Mouse (Mus musculus): ENCODE results near the gene Gm20388. TPM values are rescaled to one million over a fixed set of nuclear protein-coding genes. Genes with fewer than 3 reads are reported as not detected.

Gene Gm20388
- total and polyA plus RNA-seq, 3 experiments: 0.02 to 0.05 TPM; not detected in 1

DNA sequence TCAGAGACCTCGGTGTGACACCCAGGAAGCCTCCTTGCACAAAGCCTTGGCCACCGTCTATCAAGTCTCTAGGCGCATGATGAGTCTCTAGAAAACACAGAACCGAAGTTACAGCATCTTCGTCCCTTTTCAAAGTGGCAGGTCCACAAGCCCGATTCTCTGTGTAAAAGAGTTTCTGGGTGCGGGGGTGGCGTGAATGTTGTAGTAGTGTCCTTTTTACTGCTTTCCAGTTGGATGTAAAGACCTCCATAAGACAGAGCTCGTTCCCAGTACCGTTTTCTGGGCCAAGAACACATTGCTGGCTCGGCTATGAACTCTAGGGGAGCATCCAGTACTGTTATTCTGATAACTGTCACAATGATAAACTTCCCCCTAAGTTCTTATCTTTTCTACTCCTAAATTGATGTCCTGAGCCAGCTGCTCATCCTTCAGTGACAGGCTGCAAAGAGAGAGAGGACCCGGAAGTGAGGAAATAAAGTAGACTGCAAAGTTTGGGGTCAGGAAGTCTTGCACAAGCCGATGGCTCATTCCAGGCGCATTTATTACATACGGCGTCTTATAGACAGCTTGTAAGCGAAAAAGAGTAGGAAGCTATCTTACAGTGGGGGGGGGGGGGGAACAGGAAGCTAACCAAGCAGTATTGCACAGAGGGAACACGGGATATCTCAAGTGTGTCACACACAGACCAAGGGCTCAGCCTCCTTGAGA lies 1614.6 kb downstream of the Gm20388 start:
- no peaks in the 10 kb centered on the region for H3K36me3 ChIP-seq (replicated peaks)
- ATAC-seq (ENCODE audit: extremely low read depth, insufficient number of reproducible peaks, low FRiP score, poor library complexity, severe bottlenecking) (no peak), DNase-seq (ENCODE audit: low spot score) (no peak)
- no peaks in the 10 kb centered on the region for H3K27me3 ChIP-seq (ENCODE audit: insufficient read depth, low read length)
- TF ChIP-seq CTCF (IDR thresholded peaks at IDR 0.05; ENCODE audit: low read depth, low read length) (no peak), POLR2AphosphoS5 (IDR thresholded peaks at IDR 0.05; ENCODE audit: insufficient replicate concordance, low read depth, low read length) (no peak), GATA2 (IDR thresholded peaks at IDR 0.05; ENCODE audit: borderline replicate concordance, low read depth, low read length) (no peak), GATA1 (IDR thresholded peaks at IDR 0.05; ENCODE audit: borderline replicate concordance, low read length) (no peak), TAL1 (conservative IDR thresholded peaks at IDR 0.05; ENCODE audit: low read depth, low read length) (no peak)
- peaks cover 59% of the 10 kb centered on the region for H3K9me3 ChIP-seq (replicated peaks)
- H3K4me3 ChIP-seq (ENCODE audit: low read depth, low read length): no peak overlapping the region
- no peaks in the 10 kb centered on the region for H3K4me1 ChIP-seq (ENCODE audit: insufficient read depth, low read depth, low read length)

DNA sequence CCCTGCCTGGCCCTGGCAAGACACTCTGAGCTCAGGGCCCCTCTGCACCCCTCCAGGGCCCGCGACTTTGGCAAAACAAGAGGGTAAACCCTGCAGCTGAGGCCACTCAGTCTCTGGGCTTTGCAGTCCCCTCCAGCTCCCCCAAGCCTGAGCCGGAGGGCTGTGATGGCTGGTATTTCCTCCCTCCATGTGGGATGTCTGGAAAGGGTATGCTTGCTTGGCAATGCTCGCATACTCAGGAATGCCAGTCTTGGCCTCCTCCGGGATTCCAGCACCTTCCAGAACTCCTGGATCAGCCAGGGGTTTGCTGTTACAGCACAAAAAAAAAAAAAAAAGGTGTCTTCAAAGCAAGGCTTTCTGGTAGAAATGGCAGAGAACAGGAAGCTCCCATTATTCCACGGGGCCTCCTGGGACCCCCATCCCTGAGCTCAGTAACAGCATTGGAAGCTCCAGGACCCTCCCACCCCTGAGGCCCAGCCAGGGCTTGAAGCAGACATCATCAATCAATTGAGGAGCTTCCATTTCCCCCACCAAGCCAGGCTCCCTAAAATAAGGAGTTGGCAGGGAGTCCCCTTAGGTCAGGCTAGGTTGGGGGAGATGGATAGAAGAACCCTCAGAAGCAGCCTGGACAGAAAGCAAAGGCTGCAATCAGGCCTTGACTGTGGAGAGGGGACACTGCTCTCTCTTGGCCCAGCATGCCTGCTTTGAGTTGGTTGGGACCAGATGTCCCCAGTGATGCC lies 1616.3 kb downstream of the Gm20388 start:
- no peaks in the 10 kb centered on the region for H3K4me1 ChIP-seq (ENCODE audit: insufficient read depth, low read depth, low read length)
- H3K9me3 ChIP-seq (replicated peaks): peaks cover 62% of the 10 kb centered on the region
- H3K4me3 ChIP-seq (ENCODE audit: low read depth, low read length): no peak overlapping the region
- no peaks in the 10 kb centered on the region for H3K27me3 ChIP-seq (ENCODE audit: insufficient read depth, low read length)
- H3K36me3 ChIP-seq (replicated peaks): no peaks in the 10 kb centered on the region
- no peak for TF ChIP-seq CTCF (IDR thresholded peaks at IDR 0.05; ENCODE audit: low read depth, low read length)
- no peak for TF ChIP-seq TAL1 (conservative IDR thresholded peaks at IDR 0.05; ENCODE audit: low read depth, low read length)
- no peak for TF ChIP-seq GATA1 (IDR thresholded peaks at IDR 0.05; ENCODE audit: borderline replicate concordance, low read length)
- no peak for TF ChIP-seq GATA2 (IDR thresholded peaks at IDR 0.05; ENCODE audit: borderline replicate concordance, low read depth, low read length)
- no peak for TF ChIP-seq POLR2AphosphoS5 (IDR thresholded peaks at IDR 0.05; ENCODE audit: insufficient replicate concordance, low read depth, low read length)
- DNase-seq (ENCODE audit: low spot score) (no peak), ATAC-seq (ENCODE audit: extremely low read depth, insufficient number of reproducible peaks, low FRiP score, poor library complexity, severe bottlenecking) (no peak)

DNA sequence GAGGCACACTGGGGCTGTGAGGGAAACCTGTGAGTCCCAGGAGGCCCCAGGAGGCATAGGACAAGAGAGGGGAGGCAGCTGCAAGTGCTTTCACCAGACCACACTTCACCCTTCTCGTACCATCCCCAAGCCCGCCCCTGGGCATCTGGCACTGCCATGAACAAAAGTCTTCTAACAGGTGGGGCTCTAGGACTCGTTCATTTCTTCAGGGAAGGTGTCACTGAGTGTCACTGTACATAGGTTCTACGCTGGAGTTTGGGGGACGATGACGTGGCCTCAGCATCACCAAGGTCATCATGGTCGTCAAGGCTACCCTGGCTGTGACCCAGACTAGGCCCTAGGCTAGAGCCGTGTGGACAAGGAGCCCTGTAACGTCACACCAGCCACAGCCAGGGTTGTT lies 1617.1 kb downstream of the Gm20388 start:
- Histone ChIP-seq H3K4me1 (ENCODE audit: insufficient read depth, low read depth, low read length) (no peaks in the 10 kb centered on the region), H3K36me3 (replicated peaks) (no peaks in the 10 kb centered on the region), H3K27me3 (ENCODE audit: insufficient read depth, low read length) (no peaks in the 10 kb centered on the region), H3K4me3 (ENCODE audit: low read depth, low read length) (no peak overlapping the region), H3K9me3 (replicated peaks) (peaks cover 61% of the 10 kb centered on the region)
- no peak for DNase-seq (ENCODE audit: low spot score)
- ATAC-seq (ENCODE audit: extremely low read depth, insufficient number of reproducible peaks, low FRiP score, poor library complexity, severe bottlenecking): no peak
- TF ChIP-seq TAL1 (conservative IDR thresholded peaks at IDR 0.05; ENCODE audit: low read depth, low read length): no peak
- TF ChIP-seq GATA1 (IDR thresholded peaks at IDR 0.05; ENCODE audit: borderline replicate concordance, low read length): no peak
- TF ChIP-seq CTCF (IDR thresholded peaks at IDR 0.05; ENCODE audit: low read depth, low read length): no peak
- TF ChIP-seq GATA2 (IDR thresholded peaks at IDR 0.05; ENCODE audit: borderline replicate concordance, low read depth, low read length): no peak
- TF ChIP-seq POLR2AphosphoS5 (IDR thresholded peaks at IDR 0.05; ENCODE audit: insufficient replicate concordance, low read depth, low read length): no peak

DNA sequence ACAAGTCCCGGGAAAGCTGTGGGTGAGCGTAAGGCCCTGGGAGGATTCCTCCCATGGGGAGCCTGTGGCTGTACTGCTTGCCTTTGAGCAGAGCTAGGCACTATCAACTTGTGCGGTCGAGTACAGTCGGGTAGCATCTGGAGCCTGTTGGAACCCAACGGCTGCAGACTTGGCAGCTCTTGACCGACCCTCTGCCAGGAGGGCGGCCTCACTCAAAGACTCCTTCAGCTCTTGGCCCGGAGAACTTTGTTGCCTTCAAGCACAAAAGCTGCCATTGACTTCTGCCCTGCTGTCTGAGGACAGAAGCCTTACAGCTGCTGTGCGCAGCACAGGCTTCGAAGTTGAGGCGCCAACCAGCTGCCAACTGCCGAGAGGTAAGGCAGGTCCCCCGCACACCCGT lies 1618.1 kb downstream of the Gm20388 start:
- no peak for TF ChIP-seq TAL1 (conservative IDR thresholded peaks at IDR 0.05; ENCODE audit: low read depth, low read length)
- TF ChIP-seq POLR2AphosphoS5 (IDR thresholded peaks at IDR 0.05; ENCODE audit: insufficient replicate concordance, low read depth, low read length): no peak
- no peak for TF ChIP-seq GATA1 (IDR thresholded peaks at IDR 0.05; ENCODE audit: borderline replicate concordance, low read length)
- TF ChIP-seq GATA2 (IDR thresholded peaks at IDR 0.05; ENCODE audit: borderline replicate concordance, low read depth, low read length): no peak
- TF ChIP-seq CTCF (IDR thresholded peaks at IDR 0.05; ENCODE audit: low read depth, low read length): no peak
- peaks cover 63% of the 10 kb centered on the region for H3K9me3 ChIP-seq (replicated peaks)
- ATAC-seq (ENCODE audit: extremely low read depth, insufficient number of reproducible peaks, low FRiP score, poor library complexity, severe bottlenecking) (no peak), DNase-seq (ENCODE audit: low spot score) (no peak)
- no peak overlapping the region for H3K4me3 ChIP-seq (ENCODE audit: low read depth, low read length)
- no peaks in the 10 kb centered on the region for H3K27me3 ChIP-seq (ENCODE audit: insufficient read depth, low read length)
- H3K36me3 ChIP-seq (replicated peaks): no peaks in the 10 kb centered on the region
- H3K4me1 ChIP-seq (ENCODE audit: insufficient read depth, low read depth, low read length): no peaks in the 10 kb centered on the region

DNA sequence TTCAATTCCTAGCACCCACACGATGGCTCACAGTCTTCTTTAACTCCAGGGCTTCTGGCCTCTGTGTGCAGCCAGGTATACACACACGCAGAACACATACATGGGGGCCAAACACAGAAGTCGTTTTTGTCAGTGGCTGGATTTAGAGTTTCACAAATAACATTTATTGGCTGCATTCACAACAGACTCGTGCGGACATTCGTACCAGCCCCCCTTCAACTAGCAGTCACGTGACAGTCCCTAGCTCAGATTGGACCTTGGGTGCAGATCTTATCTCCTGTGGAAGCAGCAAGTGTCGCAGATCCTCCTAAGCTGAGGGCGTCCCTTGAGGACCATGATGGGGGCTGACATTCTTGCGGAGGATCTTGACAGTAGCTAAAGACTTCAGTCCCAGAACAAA lies 1620.0 kb downstream of the Gm20388 start:
- H3K9me3 ChIP-seq (replicated peaks): peaks cover 68% of the 10 kb centered on the region
- H3K4me1 ChIP-seq (ENCODE audit: insufficient read depth, low read depth, low read length): no peaks in the 10 kb centered on the region
- DNase-seq (ENCODE audit: low spot score) (no peak), ATAC-seq (ENCODE audit: extremely low read depth, insufficient number of reproducible peaks, low FRiP score, poor library complexity, severe bottlenecking) (no peak)
- no peaks in the 10 kb centered on the region for H3K27me3 ChIP-seq (ENCODE audit: insufficient read depth, low read length)
- H3K36me3 ChIP-seq (replicated peaks): no peaks in the 10 kb centered on the region
- TF ChIP-seq GATA2 (IDR thresholded peaks at IDR 0.05; ENCODE audit: borderline replicate concordance, low read depth, low read length): no peak
- TF ChIP-seq GATA1 (IDR thresholded peaks at IDR 0.05; ENCODE audit: borderline replicate concordance, low read length): no peak
- no peak for TF ChIP-seq CTCF (IDR thresholded peaks at IDR 0.05; ENCODE audit: low read depth, low read length)
- no peak for TF ChIP-seq POLR2AphosphoS5 (IDR thresholded peaks at IDR 0.05; ENCODE audit: insufficient replicate concordance, low read depth, low read length)
- TF ChIP-seq TAL1 (conservative IDR thresholded peaks at IDR 0.05; ENCODE audit: low read depth, low read length): no peak
- H3K4me3 ChIP-seq (ENCODE audit: low read depth, low read length): no peak overlapping the region

DNA sequence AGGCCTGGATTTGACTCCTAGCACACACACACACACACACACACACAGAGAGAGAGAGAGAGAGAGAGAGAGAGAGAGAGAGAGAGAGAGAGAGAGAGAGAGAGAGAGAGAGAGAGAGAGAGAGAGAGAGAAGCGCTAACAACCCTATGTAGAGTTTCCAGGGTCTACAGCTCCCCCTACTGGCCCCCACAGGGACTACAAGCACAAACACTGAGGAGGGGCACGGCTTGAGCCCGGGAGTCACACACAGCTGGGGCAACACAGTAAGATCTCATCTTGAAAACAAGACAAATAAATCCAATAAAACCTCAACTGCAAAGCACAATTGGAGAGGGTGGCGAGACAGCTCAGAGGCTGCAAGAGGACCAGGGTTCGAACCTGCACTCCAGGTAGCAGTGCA lies 1621.7 kb downstream of the Gm20388 start:
- Histone ChIP-seq H3K4me1 (ENCODE audit: insufficient read depth, low read depth, low read length) (no peaks in the 10 kb centered on the region), H3K36me3 (replicated peaks) (no peaks in the 10 kb centered on the region), H3K4me3 (ENCODE audit: low read depth, low read length) (no peak overlapping the region), H3K9me3 (replicated peaks) (peaks cover 60% of the 10 kb centered on the region), H3K27me3 (ENCODE audit: insufficient read depth, low read length) (no peaks in the 10 kb centered on the region)
- DNase-seq (ENCODE audit: low spot score) (no peak), ATAC-seq (ENCODE audit: extremely low read depth, insufficient number of reproducible peaks, low FRiP score, poor library complexity, severe bottlenecking) (no peak)
- TF ChIP-seq GATA2 (IDR thresholded peaks at IDR 0.05; ENCODE audit: borderline replicate concordance, low read depth, low read length) (no peak), TAL1 (conservative IDR thresholded peaks at IDR 0.05; ENCODE audit: low read depth, low read length) (no peak), CTCF (IDR thresholded peaks at IDR 0.05; ENCODE audit: low read depth, low read length) (no peak), POLR2AphosphoS5 (IDR thresholded peaks at IDR 0.05; ENCODE audit: insufficient replicate concordance, low read depth, low read length) (no peak), GATA1 (IDR thresholded peaks at IDR 0.05; ENCODE audit: borderline replicate concordance, low read length) (no peak)

All from G1E (cell line).